Mouse (Mus musculus): ENCODE measurements around the gene Arhgap44.

Gene Arhgap44

GRCm38 (mm10) chr11:65137145-65137652, 25.6 kb downstream of the Arhgap44 start:
- in situ Hi-C loops (cut with MseI, MboI) = no loop called here

- in situ Hi-C loops (cut with MseI, MboI) = no loop called here
These were observed 27.5 kb downstream of the Arhgap44 start for GRCm38 (mm10) chr11:65135251-65135739.

- in situ Hi-C loops (cut with MseI, MboI) = no loop called here
These were observed 29.1 kb downstream of the Arhgap44 start for GRCm38 (mm10) chr11:65133661-65134060.

- in situ Hi-C loops (cut with MseI, MboI) = no loop called here
These were observed 33.7 kb downstream of the Arhgap44 start for GRCm38 (mm10) chr11:65129110-65129509.

DNA sequence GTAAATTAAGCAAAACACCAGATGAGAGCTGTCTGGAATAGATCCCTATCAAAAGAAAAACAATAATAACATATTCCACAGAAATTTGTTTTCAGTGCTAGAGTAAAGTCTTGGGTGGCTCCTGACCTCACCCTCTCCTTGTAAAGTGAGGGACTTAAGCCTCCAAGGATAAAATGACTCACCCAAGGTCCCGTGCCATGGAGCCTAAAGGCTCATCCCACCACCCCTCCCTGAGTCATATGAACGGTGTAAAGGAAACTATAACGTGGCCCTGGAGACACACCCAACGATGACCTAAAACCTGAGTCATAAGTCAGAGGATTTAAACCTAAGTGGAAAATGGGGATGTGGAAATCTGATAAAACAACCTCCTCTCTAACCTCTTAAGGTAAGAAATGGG, 34.1 kb downstream of the Arhgap44 start:
- in situ Hi-C loops (cut with MseI, MboI) = no loop called here

- in situ Hi-C loops (cut with MseI, MboI) = no loop called here
These were observed 36.2 kb downstream of the Arhgap44 start for GRCm38 (mm10) chr11:65126566-65126965.

GRCm38 (mm10) chr11:65124913-65125418, 37.8 kb downstream of the Arhgap44 start:
- in situ Hi-C loops (cut with MseI, MboI) = no loop called here

- in situ Hi-C loops (cut with MseI, MboI) = no loop called here
These were observed 42.5 kb downstream of the Arhgap44 start for GRCm38 (mm10) chr11:65120276-65120675.

DNA sequence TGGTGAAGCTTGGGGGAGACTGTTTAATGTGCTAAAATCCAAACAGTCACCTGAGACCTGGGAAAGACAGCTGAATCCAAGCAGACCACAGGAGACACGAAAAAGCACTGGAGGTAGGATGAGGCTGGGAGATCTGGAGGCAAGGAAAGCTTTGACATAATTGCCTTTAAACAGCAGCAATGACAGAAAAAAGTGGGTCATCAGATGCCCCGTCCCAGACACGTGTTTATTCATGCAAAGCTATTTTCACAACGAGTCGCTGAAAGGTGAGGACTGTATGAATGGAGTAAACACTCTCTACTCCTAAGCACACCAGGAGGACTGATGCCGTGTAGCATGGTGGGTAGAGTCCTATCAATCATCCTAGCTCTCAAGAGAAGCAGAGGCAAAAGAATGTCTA, 47.0 kb downstream of the Arhgap44 start:
- in situ Hi-C loops (cut with MseI, MboI) = no loop called here

- in situ Hi-C loops (cut with MseI, MboI) = no loop called here
These were observed 50.7 kb downstream of the Arhgap44 start for GRCm38 (mm10) chr11:65112086-65112485.

DNA sequence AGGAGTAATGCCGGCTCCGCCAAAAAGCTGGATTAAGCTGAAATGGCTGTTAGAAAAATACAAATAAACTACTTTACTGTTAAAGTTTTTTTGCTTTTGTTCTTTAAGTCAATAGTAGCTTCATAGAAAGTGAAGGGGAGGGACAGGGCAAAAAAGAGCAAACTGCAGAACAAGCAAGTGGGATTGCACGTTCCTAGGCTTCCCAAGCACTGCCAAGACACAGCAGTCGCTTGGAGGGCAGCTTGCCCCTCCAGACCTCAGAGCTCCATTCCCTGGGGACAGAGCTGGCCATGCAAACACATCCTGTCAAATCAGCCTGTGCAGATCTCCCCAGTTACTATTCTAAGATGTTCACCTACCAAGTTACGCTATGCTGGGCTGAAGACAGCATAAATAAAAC, 51.1 kb downstream of the Arhgap44 start:
- in situ Hi-C loops (cut with MseI, MboI) = no loop called here

GRCm38 (mm10) chr11:65110058-65110457, 52.7 kb downstream of the Arhgap44 start:
- in situ Hi-C loops (cut with MseI, MboI) = no loop called here

DNA sequence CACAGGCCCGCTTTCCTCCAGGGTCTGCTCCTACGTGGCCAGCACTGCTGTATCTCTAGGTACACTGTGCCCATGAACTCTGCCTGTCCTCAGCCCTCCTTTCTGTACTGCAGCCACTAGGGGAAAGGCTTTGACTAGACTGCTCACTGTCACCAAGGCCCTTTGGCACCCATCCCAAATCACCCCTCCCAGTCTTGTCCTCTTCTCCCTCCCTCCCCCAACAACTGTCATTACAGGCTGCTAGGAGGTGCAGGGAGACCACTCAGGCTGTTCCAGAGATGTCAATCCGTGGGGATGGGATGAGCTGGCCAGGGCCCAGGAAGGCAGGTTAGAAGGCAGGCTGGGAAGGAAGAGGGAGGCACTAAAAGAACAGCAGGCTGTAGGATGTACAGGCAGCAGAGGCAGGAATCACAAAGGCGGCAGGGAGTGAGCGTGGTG, 55.0 kb downstream of the Arhgap44 start:
- in situ Hi-C loops (cut with MseI, MboI) = no loop called here

DNA sequence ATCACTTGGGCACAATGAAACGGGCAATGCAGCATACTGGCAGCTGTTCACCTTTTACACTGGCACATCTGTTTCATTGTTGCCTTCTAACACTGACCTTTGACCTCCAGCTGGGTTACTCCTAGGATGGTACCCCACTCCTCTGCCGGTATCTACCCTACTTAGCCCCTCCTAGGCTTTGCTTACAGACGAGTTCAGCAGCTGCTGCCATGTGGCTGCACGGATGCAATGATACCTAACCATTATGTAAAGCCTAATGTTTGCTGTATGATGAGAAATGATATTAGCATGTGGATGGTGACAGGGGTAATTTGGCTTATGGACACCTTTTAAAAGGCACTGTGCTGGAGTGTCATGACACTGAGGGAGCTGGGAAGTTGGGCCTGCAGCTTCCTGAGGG, 55.6 kb downstream of the Arhgap44 start:
- in situ Hi-C loops (cut with MseI, MboI) = no loop called here

- in situ Hi-C loops (cut with MseI, MboI) = no loop called here
These were observed 58.7 kb downstream of the Arhgap44 start for GRCm38 (mm10) chr11:65104076-65104475.

- in situ Hi-C loops (cut with MseI, MboI) = no loop called here
These were observed 61.6 kb downstream of the Arhgap44 start for GRCm38 (mm10) chr11:65101206-65101605.

GRCm38 (mm10) chr11:65100031-65100430, 62.7 kb downstream of the Arhgap44 start:
- in situ Hi-C loops (cut with MseI, MboI) = no loop called here

- in situ Hi-C loops (cut with MseI, MboI) = no loop called here
These were observed 65.2 kb downstream of the Arhgap44 start for GRCm38 (mm10) chr11:65097526-65098070.

DNA sequence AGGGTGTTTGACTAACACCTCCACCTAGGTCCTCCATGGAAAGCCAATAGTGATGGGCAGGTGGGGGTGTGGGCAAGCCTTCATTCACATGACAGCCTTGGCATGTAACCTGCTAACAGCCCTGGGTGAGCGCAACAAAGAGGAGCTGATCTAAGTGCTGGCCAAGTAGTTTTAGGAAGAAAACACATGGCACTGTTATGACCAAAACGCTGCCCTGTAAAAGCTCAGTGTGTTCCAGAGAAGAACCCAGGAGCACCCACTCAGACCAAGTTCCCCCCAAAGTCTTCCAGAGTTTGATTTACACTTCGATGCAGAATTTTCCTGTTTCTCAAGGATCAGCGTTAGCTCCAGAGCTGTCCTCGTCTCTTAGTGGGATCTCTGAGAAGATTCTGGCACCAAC, 65.9 kb downstream of the Arhgap44 start:
- in situ Hi-C loops (cut with MseI, MboI) = no loop called here

DNA sequence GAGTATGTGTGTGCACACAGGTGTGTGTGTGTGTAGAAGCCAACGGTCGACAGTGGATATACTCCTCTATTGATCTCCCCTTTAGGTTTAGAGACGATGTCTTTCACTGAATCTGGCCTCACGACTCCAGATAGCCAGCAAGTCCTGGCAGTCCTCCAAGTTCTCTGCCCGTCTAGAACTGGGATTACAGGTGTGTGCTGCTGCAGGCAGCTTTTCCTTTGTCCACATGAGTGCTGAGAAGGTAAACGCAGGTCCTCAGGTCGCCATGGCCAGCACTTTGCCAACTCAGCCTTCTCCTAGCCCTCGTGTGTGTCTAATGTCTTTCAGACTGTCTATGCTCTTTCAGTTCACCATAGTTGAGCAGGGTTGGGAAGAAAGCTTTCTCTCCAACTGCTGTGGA, 69.9 kb downstream of the Arhgap44 start:
- in situ Hi-C loops (cut with MseI, MboI) = no loop called here

GRCm38 (mm10) chr11:65090386-65090785, 72.4 kb downstream of the Arhgap44 start:
- in situ Hi-C loops (cut with MseI, MboI) = no loop called here

- in situ Hi-C loops (cut with MseI, MboI) = no loop called here
These were observed 72.8 kb downstream of the Arhgap44 start for GRCm38 (mm10) chr11:65089982-65090381.

DNA sequence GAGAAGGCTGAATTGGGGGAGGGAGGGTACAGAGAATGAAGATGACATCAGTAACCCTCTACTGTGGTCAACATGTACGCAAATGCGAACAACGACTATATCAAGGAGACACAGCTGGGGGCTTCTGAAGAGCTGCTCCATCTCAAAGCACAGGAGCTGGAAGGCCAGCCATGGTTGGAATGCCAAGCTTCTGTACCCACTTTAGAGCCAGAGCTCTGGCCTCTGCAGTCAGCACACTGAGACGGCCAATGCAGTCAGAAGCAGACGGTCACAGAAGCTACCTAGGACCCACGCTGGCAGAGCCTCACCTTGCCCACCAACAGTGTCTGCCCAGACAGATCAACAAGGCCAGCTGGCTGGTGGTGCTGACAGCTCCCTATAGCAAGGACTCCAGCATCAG, 73.5 kb downstream of the Arhgap44 start:
- in situ Hi-C loops (cut with MseI, MboI) = no loop called here
